Mouse (Mus musculus) brain, embryonic 14.5 days (tissue): Measurements from ENCODE around the gene Chmp3.

Experiments
- CTCF ChIP-seq: fragments of 200-500 bp; IDR thresholded peaks from 2 replicates; pipeline ENCODE4 v1.5.1; 2012; ENCODE audit warnings: inconsistent platforms, mild to moderate bottlenecking, moderate library complexity, borderline replicate concordance; ENCODE audit not compliant: insufficient read depth, insufficient read length; ENCODE audit errors: extremely low read depth
- POLR2A ChIP-seq: fragments of 200-500 bp; IDR thresholded peaks from 2 replicates; pipeline ENCODE4 v1.6.1; 2012; ENCODE audit warnings: mild to moderate bottlenecking, inconsistent platforms, borderline replicate concordance; ENCODE audit not compliant: poor library complexity, insufficient read depth, insufficient read length, severe bottlenecking; ENCODE audit errors: extremely low read depth

- no peak for TF ChIP-seq CTCF
- TF ChIP-seq POLR2A: peak; percentile 53
These were observed at the start of gene Chmp3 for GRCm38 (mm10) chr6:71543686-71544499.
